Mouse (Mus musculus): ENCODE measurements at regions not wholly inside any gene's neighbourhood (a gene's known extent, or its start where the extent isn't known, plus 50 kb on each side); places are given as distances from the start of the nearest gene placed in this dataset.

DNA sequence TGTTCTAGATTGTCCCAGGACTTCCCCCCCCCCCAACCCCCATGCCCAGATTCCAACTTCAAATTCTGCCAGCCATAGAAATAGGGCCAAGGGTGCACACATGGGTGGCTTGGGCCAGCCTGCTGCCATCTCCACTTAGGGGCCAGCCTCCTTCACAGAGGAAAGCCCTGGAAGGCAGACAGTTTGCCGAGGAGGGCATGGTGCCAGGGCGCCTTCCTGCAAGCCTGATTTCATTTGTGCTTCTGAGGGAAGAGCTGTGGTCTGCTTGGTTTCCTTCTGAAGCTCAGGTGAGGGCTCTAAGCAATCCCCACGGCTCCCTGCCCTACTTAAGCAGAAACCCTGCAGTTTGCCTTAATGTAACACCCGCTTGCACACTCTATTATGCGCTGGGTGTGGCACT is 52.3 kb upstream of the Tcl1 start:
- no peak for TF ChIP-seq POLR2A (IDR thresholded peaks at IDR 0.05; ENCODE audit: borderline replicate concordance, insufficient read depth, low read length)
- no peak for TF ChIP-seq CTCF (IDR thresholded peaks at IDR 0.05; ENCODE audit: borderline replicate concordance, insufficient read depth, low read depth, low read length)
